Mouse (Mus musculus): ENCODE results near the gene Upp2. TPM values are rescaled to one million over a fixed set of nuclear protein-coding genes. Genes with fewer than 3 reads are reported as not detected.

Gene Upp2
- total RNA-seq, 2 experiments from 2014 or later: 10.1 to 12.2 TPM

GRCm38 (mm10) chr2:58667298-58667697 lies 100.2 kb downstream of the Upp2 start:
- intact Hi-C loops (cut with DNase I): loop anchor here (5.0 kb wide), 2 partner anchors 100 to 470 kb away; partner anchors contain the start of genes Acvr1, Cytip and Upp2
- DNase-seq: peak; percentile 10

DNA sequence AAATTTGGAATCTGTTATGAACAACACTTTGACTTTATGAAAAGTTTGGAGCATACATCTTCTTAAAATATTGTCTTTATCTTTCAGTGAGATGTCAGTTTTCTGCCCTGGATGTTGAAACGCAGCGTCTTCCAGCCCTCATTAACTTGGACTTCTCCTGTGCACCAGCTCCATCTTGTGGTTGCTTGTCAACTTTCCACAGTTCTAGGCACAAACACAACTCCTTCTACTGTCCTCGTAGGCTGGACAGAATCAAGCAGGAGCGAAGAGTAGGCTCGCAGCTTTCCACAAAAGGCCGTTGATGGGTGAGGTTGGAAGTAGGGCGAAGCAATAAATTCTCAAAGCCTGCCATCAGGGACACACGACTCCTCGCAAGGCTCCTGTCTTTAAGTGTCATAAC lies 100.9 kb downstream of the Upp2 start:
- intact Hi-C loops (cut with DNase I): loop anchor here (2.0 to 5.0 kb wide), 3 partner anchors 101 to 637 kb away; partner anchors contain the start of genes Acvr1, Cytip and Upp2
- peak; percentile 58 for DNase-seq

DNA sequence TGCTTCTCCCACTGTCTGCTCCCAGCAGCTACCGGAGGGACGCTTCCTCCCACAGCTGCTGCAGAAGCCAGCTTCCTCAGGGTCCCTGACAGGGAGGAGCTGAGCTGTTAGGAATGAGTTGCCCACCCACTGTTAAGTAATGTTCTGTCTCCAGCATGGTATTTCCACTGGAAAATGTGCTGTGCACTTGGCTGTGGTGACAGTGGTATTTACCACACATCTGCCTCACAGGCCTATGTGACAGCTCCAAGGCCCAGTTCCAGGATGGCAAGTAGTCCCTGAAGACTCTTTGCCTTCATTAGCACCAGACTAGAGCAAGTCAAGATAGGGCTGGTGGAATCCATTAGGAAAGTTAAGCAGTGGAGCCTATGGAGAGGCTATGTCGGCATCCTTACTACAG lies 102.0 kb downstream of the Upp2 start:
- intact Hi-C loops (cut with DNase I): loop anchor here (2.0 to 5.0 kb wide), 3 partner anchors 102 to 638 kb away; partner anchors contain the start of genes Acvr1, Cytip and Upp2
- no peak for DNase-seq

- intact Hi-C loops (cut with DNase I): no loop called here
- DNase-seq: no peak
These were observed 105.4 kb downstream of the Upp2 start for GRCm38 (mm10) chr2:58672520-58672919.

DNA sequence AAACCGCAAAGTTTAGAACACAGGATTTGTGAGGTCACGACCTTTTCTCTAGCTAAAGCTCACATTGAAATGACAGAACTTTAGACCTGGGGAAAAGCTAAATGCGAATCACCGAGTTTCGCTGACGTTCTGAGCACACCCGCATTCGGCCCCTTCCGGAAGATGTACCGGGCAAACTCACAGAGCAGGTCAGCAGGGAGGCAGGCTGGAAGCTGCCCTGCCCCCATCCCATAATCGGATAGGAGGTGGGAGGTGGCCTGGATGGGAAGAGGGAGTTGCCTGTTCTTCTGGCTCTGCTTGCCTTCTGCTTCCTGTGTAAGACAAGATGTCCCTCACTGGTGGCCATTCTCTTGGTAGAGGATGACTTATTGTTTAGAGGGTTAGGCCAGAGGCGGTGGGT lies 112.9 kb downstream of the Upp2 start:
- no peak for DNase-seq
- intact Hi-C loops (cut with DNase I): no loop called here

DNA sequence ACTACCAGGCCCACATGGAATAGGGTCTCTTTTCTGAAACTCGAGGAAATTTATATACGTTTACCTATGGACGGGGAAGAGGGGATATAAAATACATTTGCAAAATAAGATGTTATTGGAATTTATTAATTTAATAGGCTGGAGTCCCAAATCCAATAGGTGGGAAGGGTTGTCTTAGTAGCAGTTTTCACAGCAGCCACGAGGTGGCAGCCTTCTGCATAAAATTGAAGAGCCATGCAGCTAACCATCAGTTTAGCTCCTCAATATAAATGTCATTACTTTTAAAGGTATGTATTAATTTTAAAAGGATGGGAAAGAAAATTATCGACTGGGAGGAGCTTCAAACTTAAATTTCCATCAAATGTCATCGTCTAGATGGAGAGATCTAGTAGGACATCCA lies 113.7 kb downstream of the Upp2 start:
- DNase-seq: peak; percentile 64
- intact Hi-C loops (cut with DNase I): no loop called here

- intact Hi-C loops (cut with DNase I): no loop called here
- DNase-seq: no peak
These were observed 114.3 kb downstream of the Upp2 start for GRCm38 (mm10) chr2:58681394-58681793.

- intact Hi-C loops (cut with DNase I): no loop called here
- DNase-seq: no peak
These were observed 130.4 kb downstream of the Upp2 start for GRCm38 (mm10) chr2:58697501-58697900.

DNA sequence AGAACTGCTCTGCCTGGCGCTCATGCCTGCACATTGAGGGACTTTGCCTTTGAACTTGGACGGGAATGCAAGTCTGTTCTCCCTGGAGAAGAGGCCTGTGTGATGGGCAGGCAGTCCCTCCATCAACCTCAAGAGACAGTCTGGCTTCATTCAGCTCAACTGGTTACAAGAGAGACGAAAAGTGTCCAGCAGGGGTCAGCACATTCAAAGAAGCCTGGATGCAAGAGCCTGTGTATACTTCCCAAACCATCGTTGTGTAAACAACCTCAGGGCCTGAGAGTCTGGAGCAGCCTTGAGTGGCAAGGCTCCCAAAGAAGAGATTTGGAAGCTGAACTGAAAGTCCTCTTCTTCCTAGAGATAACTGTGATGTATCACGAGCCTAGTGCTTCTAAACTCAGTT lies 132.8 kb downstream of the Upp2 start:
- peak; percentile 85 for DNase-seq
- intact Hi-C loops (cut with DNase I): loop anchor here (10.0 kb wide), 1 partner anchor 735 kb away; no protein-coding TSS in a partner anchor

GRCm38 (mm10) chr2:58700354-58700753 lies 133.3 kb downstream of the Upp2 start:
- DNase-seq: no peak
- intact Hi-C loops (cut with DNase I): loop anchor here (10.0 kb wide), 1 partner anchor 734 kb away; no protein-coding TSS in a partner anchor

GRCm38 (mm10) chr2:58701627-58702026 lies 134.5 kb downstream of the Upp2 start:
- intact Hi-C loops (cut with DNase I): loop anchor here (10.0 kb wide), 1 partner anchor 733 kb away; no protein-coding TSS in a partner anchor
- no peak for DNase-seq

GRCm38 (mm10) chr2:58703226-58703625 lies 136.1 kb downstream of the Upp2 start:
- no peak for DNase-seq
- intact Hi-C loops (cut with DNase I): loop anchor here (10.0 kb wide), 1 partner anchor 732 kb away; no protein-coding TSS in a partner anchor

DNA sequence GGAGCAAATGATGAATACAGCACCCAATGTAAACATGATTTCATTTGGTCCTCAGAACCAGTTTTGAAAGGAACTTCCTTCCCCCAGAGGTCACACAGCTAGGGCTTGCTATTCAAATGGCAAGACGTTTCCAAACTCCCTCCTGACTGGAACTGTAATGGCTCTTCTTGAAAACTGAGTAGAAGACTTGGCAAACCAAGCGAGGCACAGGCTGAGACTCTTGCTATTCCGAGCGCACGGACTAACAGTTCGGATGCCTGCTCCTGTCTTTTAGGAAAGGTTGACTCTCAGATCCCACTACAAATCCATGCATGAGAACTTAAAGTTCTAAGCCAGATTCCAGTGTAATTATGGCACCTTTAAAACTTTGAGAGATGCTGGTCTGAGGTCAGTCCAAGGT lies 136.5 kb downstream of the Upp2 start:
- DNase-seq: no peak
- intact Hi-C loops (cut with DNase I): loop anchor here (10.0 kb wide), 1 partner anchor 731 kb away; no protein-coding TSS in a partner anchor

- intact Hi-C loops (cut with DNase I): loop anchor here (10.0 kb wide), 1 partner anchor 730 kb away; no protein-coding TSS in a partner anchor
- DNase-seq: no peak
These were observed 137.5 kb downstream of the Upp2 start for GRCm38 (mm10) chr2:58704576-58704975.

DNA sequence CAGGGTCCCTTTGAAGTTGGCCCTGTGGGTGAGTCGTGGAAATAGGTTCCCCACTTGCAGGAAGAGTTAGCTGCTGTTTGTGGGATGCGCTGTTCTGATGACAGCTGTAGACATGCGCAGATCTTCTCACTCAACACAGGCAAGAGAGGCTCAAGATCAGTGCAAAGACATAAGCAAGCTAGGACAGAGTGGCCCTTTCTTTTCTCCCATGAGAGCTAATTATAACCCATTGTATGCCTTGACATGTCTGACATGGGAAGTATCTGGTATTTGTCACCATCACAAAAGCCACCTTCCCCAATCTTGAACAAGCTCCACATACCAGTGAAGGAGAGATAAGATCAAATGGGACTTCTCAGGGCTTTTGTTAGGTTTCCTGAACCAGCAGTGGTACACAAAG lies 140.6 kb downstream of the Upp2 start:
- intact Hi-C loops (cut with DNase I): loop anchor here (10.0 kb wide), 1 partner anchor 727 kb away; no protein-coding TSS in a partner anchor

GRCm38 (mm10) chr2:58710234-58710633 lies 143.1 kb downstream of the Upp2 start:
- intact Hi-C loops (cut with DNase I): no loop called here
- no peak for DNase-seq

More for the DNA sequence above, 140.6 kb downstream of the Upp2 start:
- DNase-seq: no peak

DNA sequence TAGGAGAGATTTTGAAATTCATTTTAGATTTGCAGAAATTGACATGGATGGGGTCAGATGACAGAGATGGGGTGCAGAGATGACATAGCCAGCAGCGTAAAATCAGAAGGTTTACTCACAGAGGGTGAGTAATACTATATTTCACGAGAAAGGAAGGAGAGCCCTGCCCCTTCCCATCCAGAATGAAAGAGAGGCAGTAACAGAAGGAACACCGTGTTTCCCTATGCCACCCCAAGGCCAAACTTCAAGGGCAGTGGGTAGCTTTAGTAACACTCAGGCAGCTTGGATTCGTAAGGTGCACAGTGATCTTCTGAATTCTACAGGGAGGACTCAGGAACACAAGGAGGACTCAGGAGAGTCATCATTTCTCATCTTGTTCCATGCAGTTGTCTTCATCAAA lies 144.0 kb downstream of the Upp2 start:
- intact Hi-C loops (cut with DNase I): no loop called here
- DNase-seq: no peak

DNA sequence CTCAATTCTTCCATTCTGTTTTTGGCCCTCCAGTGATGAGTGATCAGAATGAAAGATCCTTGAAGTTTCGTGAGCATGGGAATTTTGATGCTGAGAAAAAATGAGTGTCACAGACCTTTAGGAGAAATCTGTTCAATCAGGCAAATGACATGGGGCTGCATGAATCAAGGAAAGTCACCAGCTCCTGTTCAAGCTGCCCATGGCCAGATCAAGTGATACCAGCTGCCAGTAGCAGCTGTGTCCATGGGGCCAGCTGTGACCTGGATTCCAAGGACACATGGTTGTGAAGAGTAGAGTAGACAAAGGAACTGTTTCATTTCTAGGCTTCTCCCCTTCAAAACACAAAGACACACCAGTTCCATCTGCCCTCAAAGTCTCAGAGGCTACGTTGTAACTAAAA lies 144.4 kb downstream of the Upp2 start:
- peak; percentile 26 for DNase-seq
- intact Hi-C loops (cut with DNase I): no loop called here

- peak; percentile 79 for DNase-seq
- intact Hi-C loops (cut with DNase I): no loop called here
These were observed 144.8 kb downstream of the Upp2 start for GRCm38 (mm10) chr2:58711935-58712334.

- intact Hi-C loops (cut with DNase I): no loop called here
- no peak for DNase-seq
These were observed 150.8 kb downstream of the Upp2 start for GRCm38 (mm10) chr2:58717898-58718297.

DNA sequence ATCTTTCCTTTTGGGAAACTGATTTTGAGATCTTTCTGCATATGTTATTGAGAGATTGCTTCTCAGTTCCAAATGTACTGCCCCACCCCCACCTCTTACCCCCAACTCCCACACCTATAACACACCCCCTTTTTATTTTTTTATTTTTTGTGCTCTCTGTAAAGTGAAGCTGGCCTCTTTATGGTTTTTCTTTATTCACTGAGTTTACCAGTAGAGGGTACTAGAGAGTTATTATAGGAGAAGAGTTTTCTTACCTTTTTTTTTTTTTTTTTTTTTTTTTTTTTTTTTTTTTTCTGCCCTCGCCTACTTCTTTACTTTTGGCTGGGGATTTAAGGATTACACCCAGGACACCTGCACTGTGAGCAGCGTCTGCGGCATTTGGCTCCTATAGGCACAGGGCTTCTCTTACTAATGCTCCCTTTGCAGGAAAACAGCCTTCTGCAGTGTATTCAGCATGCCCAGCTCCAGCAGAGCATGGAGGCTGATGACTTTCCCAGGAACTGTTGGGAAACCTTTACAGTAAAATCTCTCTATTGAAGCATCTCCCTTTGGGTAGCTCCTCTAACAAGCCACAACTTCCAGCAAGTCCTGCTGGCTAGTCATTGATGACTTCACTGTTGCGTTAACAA lies 170.2 kb downstream of the Upp2 start:
- no peak for DNase-seq
- intact Hi-C loops (cut with DNase I): loop anchor here (10.0 kb wide), 2 partner anchors 587 to 697 kb away; no protein-coding TSS in a partner anchor

DNA sequence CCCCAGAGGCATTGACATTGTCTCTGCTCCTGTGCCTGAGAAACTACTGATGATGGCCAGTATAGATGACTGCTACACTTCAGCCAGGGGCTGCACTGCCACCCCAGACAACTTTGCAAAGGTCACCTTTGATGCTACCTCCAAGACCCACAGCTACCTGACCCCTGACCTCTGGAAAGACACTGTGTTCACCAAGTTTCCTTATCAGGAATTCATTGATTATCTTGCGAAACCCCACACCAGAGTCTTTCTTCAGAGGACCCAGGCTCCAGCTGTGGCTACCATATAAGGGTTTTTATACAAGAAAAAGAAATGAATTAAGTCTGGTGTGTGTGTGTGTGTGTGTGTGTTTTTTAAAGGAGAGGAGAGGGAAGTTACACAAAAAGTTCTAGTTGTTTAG lies 174.1 kb downstream of the Upp2 start:
- no peak for DNase-seq
- intact Hi-C loops (cut with DNase I): no loop called here

Data from left cerebral cortex, postnatal 4 days (tissue).